Mouse (Mus musculus): ENCODE measurements around the gene Skil. TPM values are rescaled to one million over a fixed set of nuclear protein-coding genes. Genes with fewer than 3 reads are reported as not detected.

The Skil gene
- 24.2 and 36.0 TPM in 2 replicates for polyA plus RNA-seq (2014; fragmentation: Nextera tagmentation; extraction: Ambion mirVana)

- ATAC-seq (peak; percentile 95), DNase-seq (ENCODE audit: low spot score) (peak; percentile 95)
- Histone ChIP-seq H3K4me3 (ENCODE audit: low read depth, low read length) (peak within 1 kb of the TSS; percentile 89), H3K4me1 (ENCODE audit: control insufficient read depth, insufficient read depth, low read length) (peaks cover 20% of the 10 kb centered on the region), H3K9ac (ENCODE audit: low read length) (peak within 1 kb of the TSS; percentile 92), H3K27ac (ENCODE audit: low read depth, low read length) (peak within 1 kb of the TSS; percentile 100), H3K4me2 (ENCODE audit: low read length) (peak within 1 kb of the TSS; percentile 78), H3K9me3 (replicated peaks; ENCODE audit: control insufficient read depth, low read length) (no peaks in the 10 kb centered on the region), H3K36me3 (ENCODE audit: control insufficient read depth, insufficient read depth, low read length) (peaks cover 3% of the 10 kb centered on the region; the same call in 1 of the 2 replicates), H3K27me3 (replicated peaks; ENCODE audit: control insufficient read depth, insufficient read depth, low read length) (no peaks in the 10 kb centered on the region)
- WGBS = under 1% methylated on average over 61 of the region's 109 CpGs
Observed at GRCm38 (mm10) chr3:31094531-31095178, at the start of gene Skil. Gene Skil, plus strand, starts transcription at chr3:31095058.

GRCm38 (mm10) chr3:31047263-31047662, 47.6 kb upstream of the Skil start:
- H3K9ac ChIP-seq (ENCODE audit: low read length) = no peak overlapping the region
- no peak overlapping the region for H3K27ac ChIP-seq (ENCODE audit: low read depth, low read length)
- no peak overlapping the region for H3K4me2 ChIP-seq (ENCODE audit: low read length)
- no peaks in the 10 kb centered on the region for H3K9me3 ChIP-seq (replicated peaks; ENCODE audit: control insufficient read depth, low read length)
- ATAC-seq (no peak), DNase-seq (ENCODE audit: low spot score) (peak; percentile 42)
- H3K36me3 ChIP-seq (ENCODE audit: control insufficient read depth, insufficient read depth, low read length) = peaks cover 13% of the 10 kb centered on the region
- 79% methylated on average over 3 of the region's 3 CpGs for WGBS
- no peaks in the 10 kb centered on the region for H3K4me1 ChIP-seq (ENCODE audit: control insufficient read depth, insufficient read depth, low read length)
- no peak overlapping the region for H3K4me3 ChIP-seq (ENCODE audit: low read depth, low read length)
- no peaks in the 10 kb centered on the region for H3K27me3 ChIP-seq (replicated peaks; ENCODE audit: control insufficient read depth, insufficient read depth, low read length)

- ATAC-seq (no peak), DNase-seq (ENCODE audit: low spot score) (no peak)
- Histone ChIP-seq H3K27ac (ENCODE audit: low read depth, low read length) (no peak overlapping the region), H3K36me3 (ENCODE audit: control insufficient read depth, insufficient read depth, low read length) (peaks cover 6% of the 10 kb centered on the region; the same call in 1 of the 2 replicates), H3K27me3 (replicated peaks; ENCODE audit: control insufficient read depth, insufficient read depth, low read length) (no peaks in the 10 kb centered on the region), H3K9ac (ENCODE audit: low read length) (no peak overlapping the region), H3K4me1 (ENCODE audit: control insufficient read depth, insufficient read depth, low read length) (0 out of 2 replicates have a peak, but pooled peaks cover 2% of the 10 kb centered on the region), H3K4me3 (ENCODE audit: low read depth, low read length) (no peak overlapping the region), H3K4me2 (ENCODE audit: low read length) (no peak overlapping the region), H3K9me3 (replicated peaks; ENCODE audit: control insufficient read depth, low read length) (no peaks in the 10 kb centered on the region)
- 95% methylated on average over 5 of the region's 5 CpGs for WGBS
Observed at GRCm38 (mm10) chr3:31049087-31049486, 45.8 kb upstream of the Skil start.

- Histone ChIP-seq H3K9me3 (replicated peaks; ENCODE audit: control insufficient read depth, low read length) (no peaks in the 10 kb centered on the region), H3K4me1 (ENCODE audit: control insufficient read depth, insufficient read depth, low read length) (0 out of 2 replicates have a peak, but pooled peaks cover 2% of the 10 kb centered on the region), H3K27ac (ENCODE audit: low read depth, low read length) (no peak overlapping the region), H3K36me3 (ENCODE audit: control insufficient read depth, insufficient read depth, low read length) (peaks cover 6% of the 10 kb centered on the region; the same call in 1 of the 2 replicates), H3K4me2 (ENCODE audit: low read length) (no peak overlapping the region), H3K9ac (ENCODE audit: low read length) (no peak overlapping the region), H3K4me3 (ENCODE audit: low read depth, low read length) (no peak overlapping the region), H3K27me3 (replicated peaks; ENCODE audit: control insufficient read depth, insufficient read depth, low read length) (no peaks in the 10 kb centered on the region)
- peak; percentile 76 for DNase-seq (ENCODE audit: low spot score)
- peak; percentile 76 for ATAC-seq
- WGBS = 15% methylated on average over 7 of the region's 7 CpGs
Observed at GRCm38 (mm10) chr3:31050375-31050774, 44.5 kb upstream of the Skil start.

- H3K36me3 ChIP-seq (ENCODE audit: control insufficient read depth, insufficient read depth, low read length) = peaks cover 6% of the 10 kb centered on the region; the same call in 1 of the 2 replicates
- no peak overlapping the region for H3K4me2 ChIP-seq (ENCODE audit: low read length)
- 0 out of 2 replicates have a peak, but pooled peaks cover 2% of the 10 kb centered on the region for H3K4me1 ChIP-seq (ENCODE audit: control insufficient read depth, insufficient read depth, low read length)
- H3K9me3 ChIP-seq (replicated peaks; ENCODE audit: control insufficient read depth, low read length) = no peaks in the 10 kb centered on the region
- DNase-seq (ENCODE audit: low spot score) (no peak), ATAC-seq (no peak)
- no peak overlapping the region for H3K9ac ChIP-seq (ENCODE audit: low read length)
- no peak overlapping the region for H3K4me3 ChIP-seq (ENCODE audit: low read depth, low read length)
- WGBS = 81% methylated on average over 9 of the region's 9 CpGs
- no peak overlapping the region for H3K27ac ChIP-seq (ENCODE audit: low read depth, low read length)
- H3K27me3 ChIP-seq (replicated peaks; ENCODE audit: control insufficient read depth, insufficient read depth, low read length) = no peaks in the 10 kb centered on the region
Observed at GRCm38 (mm10) chr3:31051730-31052129, 43.1 kb upstream of the Skil start.

- WGBS = 89% methylated on average over 9 of the region's 9 CpGs
- DNase-seq (ENCODE audit: low spot score) = no peak
- H3K27me3 ChIP-seq (replicated peaks; ENCODE audit: control insufficient read depth, insufficient read depth, low read length) = no peaks in the 10 kb centered on the region
- peaks cover 5% of the 10 kb centered on the region; the same call in 1 of the 2 replicates for H3K36me3 ChIP-seq (ENCODE audit: control insufficient read depth, insufficient read depth, low read length)
- H3K27ac ChIP-seq (ENCODE audit: low read depth, low read length) = no peak overlapping the region
- no peak overlapping the region for H3K4me3 ChIP-seq (ENCODE audit: low read depth, low read length)
- H3K9me3 ChIP-seq (replicated peaks; ENCODE audit: control insufficient read depth, low read length) = no peaks in the 10 kb centered on the region
- 0 out of 2 replicates have a peak, but pooled peaks cover 2% of the 10 kb centered on the region for H3K4me1 ChIP-seq (ENCODE audit: control insufficient read depth, insufficient read depth, low read length)
- no peak overlapping the region for H3K9ac ChIP-seq (ENCODE audit: low read length)
- ATAC-seq = no peak
- H3K4me2 ChIP-seq (ENCODE audit: low read length) = no peak overlapping the region
Observed at GRCm38 (mm10) chr3:31053191-31053590, 41.7 kb upstream of the Skil start.

- H3K4me1 ChIP-seq (ENCODE audit: control insufficient read depth, insufficient read depth, low read length) = 0 out of 2 replicates have a peak, but pooled peaks cover 2% of the 10 kb centered on the region
- no peak overlapping the region for H3K27ac ChIP-seq (ENCODE audit: low read depth, low read length)
- no peak for ATAC-seq
- H3K27me3 ChIP-seq (replicated peaks; ENCODE audit: control insufficient read depth, insufficient read depth, low read length) = no peaks in the 10 kb centered on the region
- no peak for DNase-seq (ENCODE audit: low spot score)
- WGBS = 92% methylated on average over 8 of the region's 8 CpGs
- no peak overlapping the region for H3K9ac ChIP-seq (ENCODE audit: low read length)
- no peak overlapping the region for H3K4me3 ChIP-seq (ENCODE audit: low read depth, low read length)
- no peaks in the 10 kb centered on the region; the same call in 1 of the 2 replicates for H3K36me3 ChIP-seq (ENCODE audit: control insufficient read depth, insufficient read depth, low read length)
- H3K4me2 ChIP-seq (ENCODE audit: low read length) = no peak overlapping the region
- no peaks in the 10 kb centered on the region for H3K9me3 ChIP-seq (replicated peaks; ENCODE audit: control insufficient read depth, low read length)
Observed at GRCm38 (mm10) chr3:31054888-31055287, 40.0 kb upstream of the Skil start.

- Histone ChIP-seq H3K9me3 (replicated peaks; ENCODE audit: control insufficient read depth, low read length) (no peaks in the 10 kb centered on the region), H3K4me1 (ENCODE audit: control insufficient read depth, insufficient read depth, low read length) (0 out of 2 replicates have a peak, but pooled peaks cover 2% of the 10 kb centered on the region), H3K9ac (ENCODE audit: low read length) (no peak overlapping the region), H3K27me3 (replicated peaks; ENCODE audit: control insufficient read depth, insufficient read depth, low read length) (no peaks in the 10 kb centered on the region), H3K27ac (ENCODE audit: low read depth, low read length) (no peak overlapping the region), H3K4me2 (ENCODE audit: low read length) (peak overlapping the region; percentile 54), H3K36me3 (ENCODE audit: control insufficient read depth, insufficient read depth, low read length) (no peaks in the 10 kb centered on the region; the same call in 1 of the 2 replicates), H3K4me3 (ENCODE audit: low read depth, low read length) (no peak overlapping the region)
- no peak for DNase-seq (ENCODE audit: low spot score)
- peak; percentile 44; the same call in 1 of the 2 replicates for ATAC-seq
- WGBS = 32% methylated on average over 17 of the region's 17 CpGs
Observed at GRCm38 (mm10) chr3:31056047-31056650, 38.7 kb upstream of the Skil start.
